26 mouse cellular contexts compared by ENCODE assay signal in genomic region chr10:10744097-10744496, GRCm38 (mm10).
DNase-seq lines count a peak whose midpoint lies in the region; ATAC-seq and TF ChIP-seq lines count a peak whose summit lies in the region.
"Had no signal": no experiment of that assay in that cellular context is flagged by ENCODE, and none has a peak within 500 bp of the region (broad histone marks: within the 10 kb centered on the region; RNA-seq: fewer than 3 reads in every experiment).

No protein-coding gene starts in this region.

- DNase-seq in 416B (ENCODE audit: low read depth): peak; percentile 3
- peak; percentile 39 for DNase-seq in MEL (ENCODE audit: low read depth, low spot score)
- DNase-seq in gastrocnemius, postnatal 4 days (ENCODE audit: low spot score in 2 of 2): no peak
- DNase-seq in embryo, embryonic 11 days: no peak
- DNase-seq in cerebellum, postnatal 10 days: no peak
- no peak for DNase-seq in midbrain, postnatal 0 days (ENCODE audit: low spot score)
- DNase-seq: adrenal gland, adult 2 months; adrenal gland, postnatal 14 days; cerebellum, adult 11-12 months; cerebellum, adult 8-10 months; cerebellum, postnatal 25 days; forebrain, postnatal 0 days; gastrocnemius, adult 2 months; gastrocnemius, postnatal 14 days; heart, adult 2 months; heart, postnatal 14 days; heart, postnatal 4 days had no signal

- no peaks in the 10 kb centered on the region for H3K79me2 ChIP-seq in MEL (ENCODE audit: control insufficient read depth, insufficient read depth, low read length, poor library complexity)

- TF ChIP-seq EP300 in MEL (IDR thresholded peaks at IDR 0.05; ENCODE audit: low read depth in 1 of 2, low read length in 2 of 2): no peak

- H3K9me3 ChIP-seq in MEL (replicated peaks; ENCODE audit: insufficient read depth, low read length): no peaks in the 10 kb centered on the region
- H3K9me3 ChIP-seq in midbrain, postnatal 0 days (ENCODE audit: low read length): no peaks in the 10 kb centered on the region
- H3K9me3 ChIP-seq: embryonic facial prominence, embryonic 12.5 days; embryonic facial prominence, embryonic 15.5 days; heart, embryonic 10.5 days; heart, embryonic 13.5 days had no signal

- H3K27me3 ChIP-seq in MEL (ENCODE audit: control insufficient read depth in 1 of 2, insufficient read depth in 2 of 2, low read length in 2 of 2): no peaks in the 10 kb centered on the region
- no peaks in the 10 kb centered on the region for H3K27me3 ChIP-seq in midbrain, postnatal 0 days (ENCODE audit: insufficient read depth, low read length)
- H3K27me3 ChIP-seq: embryonic facial prominence, embryonic 12.5 days; embryonic facial prominence, embryonic 15.5 days; heart, embryonic 13.5 days had no signal

- no peak for TF ChIP-seq CTCF in MEL (IDR thresholded peaks at IDR 0.05 in 2 of 3, conservative IDR thresholded peaks at IDR 0.05 in 1 of 3; ENCODE audit: control insufficient read depth in 1 of 3, insufficient read depth in 1 of 3, low read depth in 2 of 3, low read length in 3 of 3, poor library complexity in 1 of 3, severe bottlenecking in 1 of 3)
- TF ChIP-seq CTCF in midbrain, postnatal 0 days (IDR thresholded peaks at IDR 0.05): no peak

- no peak overlapping the region for H3K27ac ChIP-seq in MEL (ENCODE audit: control insufficient read depth, low read depth, low read length)
- H3K27ac ChIP-seq in midbrain, postnatal 0 days (ENCODE audit: low read depth, low read length): no peak overlapping the region
- H3K27ac ChIP-seq: embryonic facial prominence, embryonic 12.5 days; embryonic facial prominence, embryonic 15.5 days; gastrocnemius, adult 2 months; heart, adult 2 months; heart, embryonic 10.5 days; heart, embryonic 13.5 days; hindbrain, embryonic 14.5 days; hindbrain, postnatal 0 days had no signal

- 57% methylated on average over 1 of the region's 1 CpGs for WGBS in midbrain, postnatal 0 days

- TF ChIP-seq RAD21 in MEL (IDR thresholded peaks at IDR 0.05; ENCODE audit: low read depth, low read length): no peak

- no peak overlapping the region for H3K4me2 ChIP-seq in midbrain, postnatal 0 days (ENCODE audit: low read depth, low read length, poor library complexity, severe bottlenecking)
- H3K4me2 ChIP-seq: embryonic facial prominence, embryonic 12.5 days; embryonic facial prominence, embryonic 15.5 days; heart, embryonic 13.5 days; hindbrain, embryonic 14.5 days had no signal

- ATAC-seq in common myeloid progenitor, adult 5-6 weeks (replicated peaks; ENCODE audit: low read depth, poor library complexity, severe bottlenecking): peak; percentile 75
- ATAC-seq in megakaryocyte progenitor cell, adult 5-6 weeks (replicated peaks; ENCODE audit: poor library complexity): peak; percentile 52
- no peak for ATAC-seq in midbrain, postnatal 0 days (ENCODE audit: low FRiP score)
- ATAC-seq: forebrain, embryonic 14.5 days; forebrain, postnatal 0 days; hindbrain, postnatal 0 days had no signal

- no peak overlapping the region for H3K9ac ChIP-seq in MEL (ENCODE audit: control insufficient read depth, low read depth, low read length, poor library complexity, severe bottlenecking)
- no peak overlapping the region for H3K9ac ChIP-seq in midbrain, postnatal 0 days (replicated peaks; ENCODE audit: low read length, poor library complexity, severe bottlenecking)
- H3K9ac ChIP-seq: embryonic facial prominence, embryonic 12.5 days; embryonic facial prominence, embryonic 15.5 days; forebrain, postnatal 0 days; heart, embryonic 13.5 days; hindbrain, embryonic 14.5 days had no signal

- no peak overlapping the region for H3K4me3 ChIP-seq in MEL (ENCODE audit: control insufficient read depth in 1 of 2, insufficient read depth in 1 of 2, low read depth in 2 of 2, low read length in 2 of 2)
- no peak overlapping the region for H3K4me3 ChIP-seq in midbrain, postnatal 0 days (ENCODE audit: low read depth, low read length)
- H3K4me3 ChIP-seq: embryonic facial prominence, embryonic 12.5 days; embryonic facial prominence, embryonic 15.5 days; gastrocnemius, adult 2 months; heart, adult 2 months; heart, embryonic 10.5 days; heart, embryonic 13.5 days had no signal

- H3K36me3 ChIP-seq in MEL (ENCODE audit: control insufficient read depth in 1 of 2, insufficient read depth in 2 of 2, low read length in 2 of 2): peaks cover 0 to 3% of the 10 kb centered on the region in 2 experiments; a peak in 1 of 4 replicates
- no peaks in the 10 kb centered on the region for H3K36me3 ChIP-seq in midbrain, postnatal 0 days (ENCODE audit: insufficient read depth, low read length)
- H3K36me3 ChIP-seq: embryonic facial prominence, embryonic 12.5 days; embryonic facial prominence, embryonic 15.5 days; heart, embryonic 10.5 days; heart, embryonic 13.5 days had no signal

- peaks cover 0 to 5% of the 10 kb centered on the region in 2 experiments; a peak in 3 of 4 replicates for H3K4me1 ChIP-seq in MEL (ENCODE audit: control insufficient read depth in 1 of 2, insufficient read depth in 2 of 2, low read length in 2 of 2)
- no peaks in the 10 kb centered on the region for H3K4me1 ChIP-seq in midbrain, postnatal 0 days (ENCODE audit: insufficient read depth, low read length)
- H3K4me1 ChIP-seq: embryonic facial prominence, embryonic 12.5 days; embryonic facial prominence, embryonic 15.5 days; heart, embryonic 10.5 days; heart, embryonic 13.5 days had no signal

- TF ChIP-seq POLR2A in MEL (IDR thresholded peaks at IDR 0.05; ENCODE audit: control insufficient read depth in 1 of 2, insufficient read depth in 1 of 2, low read depth in 1 of 2, low read length in 2 of 2, poor library complexity in 1 of 2): no peak

TF ChIP-seq in MEL, 35 proteins besides CTCF, POLR2A, EP300 and RAD21:
- TF ChIP-seq JUND (IDR thresholded peaks at IDR 0.05; ENCODE audit: low read depth, low read length): no peak
- peak; percentile 43; the same call in 1 of the 2 replicates for TF ChIP-seq ELF1 (IDR thresholded peaks at IDR 0.05; ENCODE audit: low read depth, low read length)

Comparison
In these comparisons a context has a peak if more than half of its experiments do, and no peak if none do; other contexts are left out.
1. DNase-seq: peak in 416B (single experiment) and MEL (single experiment); none in gastrocnemius, postnatal 4 days (0 of 2), embryo, embryonic 11 days (single experiment), cerebellum, postnatal 10 days (0 of 2) and midbrain, postnatal 0 days (single experiment).